Comparison of ENCODE assay signal across 9 mouse cellular contexts in genomic region chr7:142525342-142526178, GRCm38 (mm10). TPM values are rescaled to one million over a fixed set of nuclear protein-coding genes. Genes with fewer than 3 reads are reported as not detected.
A peak's percentile ranks its signal among the peaks of the same experiment; 100 is the strongest.
DNase-seq lines count a peak whose midpoint lies in the region; ATAC-seq and TF ChIP-seq lines count a peak whose summit lies in the region.
"Had no signal": no experiment of that assay in that cellular context is flagged by ENCODE, and none has a peak within 500 bp of the region (broad histone marks: within the 10 kb centered on the region; RNA-seq: fewer than 3 reads in every experiment).

No protein-coding gene starts in this region.

- no peak overlapping the region for H3K4me2 ChIP-seq in kidney, embryonic 14.5 days (replicated peaks; ENCODE audit: low read depth, low read length)
- no peak overlapping the region for H3K4me2 ChIP-seq in heart, postnatal 0 days (ENCODE audit: low read depth, low read length)
- no peak overlapping the region for H3K4me2 ChIP-seq in liver, postnatal 0 days (ENCODE audit: low read depth, low read length)

- peak; percentile 64; the same call in 1 of the 2 replicates for TF ChIP-seq EP300 in heart, postnatal 0 days (IDR thresholded peaks at IDR 0.05; ENCODE audit: low read depth)
- peak; percentile 34; the same call in 1 of the 2 replicates for TF ChIP-seq EP300 in liver, postnatal 0 days (IDR thresholded peaks at IDR 0.05; ENCODE audit: low read depth)

- H3K4me3 ChIP-seq in kidney, embryonic 14.5 days (ENCODE audit: low read length) = no peak overlapping the region
- H3K4me3 ChIP-seq in embryonic facial prominence, embryonic 10.5 days = no peak overlapping the region
- no peak overlapping the region for H3K4me3 ChIP-seq in heart, postnatal 0 days (ENCODE audit: low read depth, low read length)
- H3K4me3 ChIP-seq in liver, postnatal 0 days (ENCODE audit: low read depth, low read length) = no peak overlapping the region
- H3K4me3 ChIP-seq in left cerebral cortex, adult 2 months = no peak overlapping the region

- no peak for TF ChIP-seq CTCF in heart, postnatal 0 days (IDR thresholded peaks at IDR 0.05; ENCODE audit: low read depth)
- no peak for TF ChIP-seq CTCF in liver, postnatal 0 days (IDR thresholded peaks at IDR 0.05; ENCODE audit: low read depth)
- no peak for TF ChIP-seq CTCF in left cerebral cortex, adult 2 months (IDR thresholded peaks at IDR 0.05)

- intact Hi-C loops in left cerebral cortex, adult 2 months (cut with DNase I) = no loop called here

- no peak for DNase-seq in kidney, postnatal 36 days
- peak; percentile 72 for DNase-seq in embryonic facial prominence, embryonic 10.5 days (ENCODE audit: low spot score)
- DNase-seq in heart, postnatal 0 days (ENCODE audit: low spot score) = peak; percentile 71
- DNase-seq in liver, postnatal 0 days = no peak
- no peak for DNase-seq in left cerebral cortex, adult 2 months (ENCODE audit: extremely low spot score in 1 of 2, low spot score in 2 of 2)
- DNase-seq in adrenal gland, adult (ENCODE audit: inconsistent age in 2 of 2, low spot score in 1 of 2) = no peak
- DNase-seq in right cerebral cortex, adult 18-20 months = no peak

- WGBS in kidney, embryonic 14.5 days = 20% methylated on average over 13 of the region's 13 CpGs
- 31% methylated on average over 13 of the region's 13 CpGs for WGBS in embryonic facial prominence, embryonic 10.5 days
- 45% methylated on average over 13 of the region's 13 CpGs for WGBS in heart, postnatal 0 days
- 36% methylated on average over 13 of the region's 13 CpGs for WGBS in liver, postnatal 0 days (ENCODE audit: insufficient replicate concordance)

- H3K36me3 ChIP-seq in kidney, embryonic 14.5 days (ENCODE audit: control insufficient read depth, insufficient read depth, low read length) = no peaks in the 10 kb centered on the region
- no peaks in the 10 kb centered on the region for H3K36me3 ChIP-seq in embryonic facial prominence, embryonic 10.5 days (replicated peaks)
- no peaks in the 10 kb centered on the region for H3K36me3 ChIP-seq in heart, postnatal 0 days (replicated peaks; ENCODE audit: control insufficient read depth, insufficient read depth, low read length)
- no peaks in the 10 kb centered on the region for H3K36me3 ChIP-seq in liver, postnatal 0 days (replicated peaks; ENCODE audit: insufficient read depth, low read length)

- peak; percentile 82 for ATAC-seq in kidney, embryonic 14.5 days (ENCODE audit: low FRiP score, low TSS enrichment)
- ATAC-seq in heart, postnatal 0 days (ENCODE audit: insufficient read depth, low read depth) = peak; percentile 76
- ATAC-seq in liver, postnatal 0 days = peak; percentile 29; the same call in 1 of the 2 replicates

- peak overlapping the region; percentile 47; the same call in 1 of the 2 replicates for H3K9ac ChIP-seq in kidney, embryonic 14.5 days (ENCODE audit: low read depth, low read length)
- H3K9ac ChIP-seq in heart, postnatal 0 days (replicated peaks; ENCODE audit: low read depth, low read length) = no peak overlapping the region
- no peak overlapping the region; the same call in 1 of the 2 replicates for H3K9ac ChIP-seq in liver, postnatal 0 days (replicated peaks)

- peaks cover 56% of the 10 kb centered on the region for H3K4me1 ChIP-seq in kidney, embryonic 14.5 days (ENCODE audit: control insufficient read depth, insufficient read depth, low read length)
- H3K4me1 ChIP-seq in embryonic facial prominence, embryonic 10.5 days = peaks cover 69% of the 10 kb centered on the region
- peaks cover 10% of the 10 kb centered on the region for H3K4me1 ChIP-seq in heart, postnatal 0 days (ENCODE audit: control insufficient read depth, insufficient read depth)
- peaks cover 23% of the 10 kb centered on the region for H3K4me1 ChIP-seq in liver, postnatal 0 days (ENCODE audit: insufficient read depth)

- no peaks in the 10 kb centered on the region for H3K27me3 ChIP-seq in kidney, embryonic 14.5 days (ENCODE audit: control insufficient read depth, insufficient read depth, low read length)
- no peaks in the 10 kb centered on the region for H3K27me3 ChIP-seq in embryonic facial prominence, embryonic 10.5 days (replicated peaks; ENCODE audit: low read depth, poor library complexity, severe bottlenecking)
- no peaks in the 10 kb centered on the region for H3K27me3 ChIP-seq in heart, postnatal 0 days (ENCODE audit: control insufficient read depth, insufficient read depth, low read length)
- no peaks in the 10 kb centered on the region for H3K27me3 ChIP-seq in liver, postnatal 0 days (ENCODE audit: insufficient read depth, low read length)

- H3K9me3 ChIP-seq in kidney, embryonic 14.5 days (ENCODE audit: control insufficient read depth, low read length) = no peaks in the 10 kb centered on the region
- H3K9me3 ChIP-seq in embryonic facial prominence, embryonic 10.5 days = no peaks in the 10 kb centered on the region
- H3K9me3 ChIP-seq in heart, postnatal 0 days (replicated peaks; ENCODE audit: control insufficient read depth, low read length) = no peaks in the 10 kb centered on the region
- no peaks in the 10 kb centered on the region for H3K9me3 ChIP-seq in liver, postnatal 0 days (ENCODE audit: low read length)

- peak overlapping the region; percentile 93 for H3K27ac ChIP-seq in kidney, embryonic 14.5 days (ENCODE audit: low read depth, low read length)
- peak overlapping the region; percentile 89 for H3K27ac ChIP-seq in embryonic facial prominence, embryonic 10.5 days (replicated peaks)
- peak overlapping the region; percentile 85 for H3K27ac ChIP-seq in heart, postnatal 0 days (ENCODE audit: low read depth)
- H3K27ac ChIP-seq in liver, postnatal 0 days (ENCODE audit: low read depth) = peak overlapping the region; percentile 37; the same call in 1 of the 2 replicates
- H3K27ac ChIP-seq in left cerebral cortex, adult 2 months = no peak overlapping the region
- H3K27ac ChIP-seq: macrophage had no signal

RNA-seq across cellular contexts. Expression of gene Mrpl23, which starts 6.9 kb away (rescaled TPM):
- polyA plus RNA-seq in kidney, embryonic 14.5 days (2014; fragmentation: Nextera tagmentation; extraction: Ambion mirVana) = 30.3 and 33.4 TPM in 2 replicates
- 18.1 and 22.4 TPM in 2 replicates for polyA plus RNA-seq in embryonic facial prominence, embryonic 10.5 days (2016; fragmentation: Nextera tagmentation; extraction: Ambion mirVana)
- total RNA-seq in heart, postnatal 0 days (2014; rRNA removed; ENCODE audit: low replicate concordance) = 87.2 and 90.9 TPM in 2 replicates
- polyA plus RNA-seq in heart, postnatal 0 days (2015; fragmentation: Nextera tagmentation; extraction: Ambion mirVana) = 14.9 TPM in 2 replicates
- 18.7 and 19.3 TPM in 2 replicates for polyA plus RNA-seq in liver, postnatal 0 days (2015; fragmentation: Nextera tagmentation; extraction: Ambion mirVana)
- total RNA-seq in left cerebral cortex, adult 2 months (2021) = 1 to 10 TPM; 4.7 to 6.7 TPM

RNA-seq across cellular contexts. Expression of gene Tnnt3, which starts 26.9 kb away (rescaled TPM):
- polyA plus RNA-seq in kidney, embryonic 14.5 days (2014; fragmentation: Nextera tagmentation; extraction: Ambion mirVana) = 3.2 and 3.5 TPM in 2 replicates
- 1.4 and 1.6 TPM in 2 replicates for polyA plus RNA-seq in embryonic facial prominence, embryonic 10.5 days (2016; fragmentation: Nextera tagmentation; extraction: Ambion mirVana)
- 0.73 and 11.0 TPM in 2 replicates for total RNA-seq in heart, postnatal 0 days (2014; rRNA removed; ENCODE audit: low replicate concordance)
- 2.5 and 3.2 TPM in 2 replicates for polyA plus RNA-seq in heart, postnatal 0 days (2015; fragmentation: Nextera tagmentation; extraction: Ambion mirVana)
- 3.6 and 72.5 TPM in 2 replicates for polyA plus RNA-seq in liver, postnatal 0 days (2015; fragmentation: Nextera tagmentation; extraction: Ambion mirVana)
- not detected for total RNA-seq in left cerebral cortex, adult 2 months (2021)
- polyA plus RNA-seq: macrophage had no signal

Comparison
In these comparisons a context has a peak if more than half of its experiments do, and no peak if none do; other contexts are left out.
1. ATAC-seq: peak in every context shown above with its lines; median percentile 82 in kidney, embryonic 14.5 days; 76 in heart, postnatal 0 days; 29 in liver, postnatal 0 days.
2. DNase-seq: peak in embryonic facial prominence, embryonic 10.5 days (single experiment) and heart, postnatal 0 days (single experiment); none in kidney, postnatal 36 days (0 of 2), liver, postnatal 0 days (single experiment), left cerebral cortex, adult 2 months (0 of 2), adrenal gland, adult (0 of 2) and right cerebral cortex, adult 18-20 months (single experiment).